Mouse (Mus musculus) heart, embryonic 10.5 days (tissue): ENCODE results near the gene Igfbp5. TPM values are rescaled to one million over a fixed set of nuclear protein-coding genes. Genes with fewer than 3 reads are reported as not detected.

Source experiments
- DNase-seq: peaks from one replicate; pipeline ENCODE4 v3.0.0-alpha.2; 2017; ENCODE audit warnings: low spot score
- H3K27ac ChIP-seq: fragments of 300-500 bp; sonication (generic); 2 replicates; pipeline ENCODE4 v1.5.1; 2016; ENCODE audit warnings: mild to moderate bottlenecking
- H3K27me3 ChIP-seq: fragments of 300-500 bp; sonication (generic); 2 replicates; pipeline ENCODE4 v1.6.1; 2016; ENCODE audit warnings: mild to moderate bottlenecking; ENCODE audit not compliant: poor library complexity, insufficient read depth, severe bottlenecking
- H3K36me3 ChIP-seq: fragments of 300-500 bp; sonication (generic); 2 replicates; pipeline ENCODE4 v1.6.1; 2016; ENCODE audit warnings: mild to moderate bottlenecking, moderate library complexity
- H3K4me1 ChIP-seq: fragments of 300-500 bp; sonication (generic); 2 replicates; pipeline ENCODE4 v1.6.1; 2016; ENCODE audit warnings: mild to moderate bottlenecking
- H3K4me3 ChIP-seq: fragments of 300-500 bp; sonication (generic); 2 replicates; pipeline ENCODE4 v1.5.1; 2016; ENCODE audit warnings: mild to moderate bottlenecking, moderate library complexity
- H3K9me3 ChIP-seq: fragments of 300-500 bp; sonication (generic); 2 replicates; pipeline ENCODE4 v1.6.1; 2016; ENCODE audit warnings: mild to moderate bottlenecking, moderate library complexity
- WGBS: fragments of 180-500 bp; shearing (Covaris S2); methylation state at CpG from one replicate; pipeline ENCODE4 v1.1.7; 2016; 5-methylcytosine and 5-hydroxymethylcytosine counted together
- polyA plus RNA-seq: library from polyadenylated mRNA; unstranded; fragments of >200 nt; fragmentation: Nextera tagmentation; extraction: Ambion mirVana; gene quantifications from 2 replicates; pipeline ENCODE4 v1.2.1, GENCODE M21; 2016

Igfbp5 gene
- polyA plus RNA-seq, 1 experiment from 2014 or later = 178 TPM

- Histone ChIP-seq H3K27ac (peak overlapping the region; percentile 95), H3K4me3 (peak overlapping the region; percentile 85), H3K9me3 (no peaks in the 10 kb centered on the region), H3K27me3 (no peaks in the 10 kb centered on the region), H3K36me3 (peaks cover 7% of the 10 kb centered on the region; the same call in 1 of the 2 replicates), H3K4me1 (peaks cover 45% of the 10 kb centered on the region)
- DNase-seq = no peak
- WGBS = under 1% methylated on average over 43 of the region's 43 CpGs
Measured at GRCm38 (mm10) chr1:72873511-72874286, 985 bp downstream of the Igfbp5 start.

GRCm38 (mm10) chr1:72873078-72873477, 1.6 kb downstream of the Igfbp5 start:
- Histone ChIP-seq H3K27ac (peak overlapping the region; percentile 95), H3K27me3 (no peaks in the 10 kb centered on the region), H3K4me3 (peak overlapping the region; percentile 85), H3K9me3 (no peaks in the 10 kb centered on the region), H3K4me1 (peaks cover 41% of the 10 kb centered on the region), H3K36me3 (peaks cover 11% of the 10 kb centered on the region; the same call in 1 of the 2 replicates)
- under 1% methylated on average over 16 of the region's 16 CpGs for WGBS
- DNase-seq = no peak

GRCm38 (mm10) chr1:72872521-72872920, 2.2 kb downstream of the Igfbp5 start:
- no peaks in the 10 kb centered on the region for H3K27me3 ChIP-seq
- WGBS = 0% methylated on average over 8 of the region's 8 CpGs
- H3K27ac ChIP-seq = peak overlapping the region; percentile 95
- no peaks in the 10 kb centered on the region for H3K9me3 ChIP-seq
- H3K4me1 ChIP-seq = peaks cover 42% of the 10 kb centered on the region
- H3K36me3 ChIP-seq = peaks cover 13% of the 10 kb centered on the region; the same call in 1 of the 2 replicates
- DNase-seq = peak; percentile 96
- H3K4me3 ChIP-seq = peak overlapping the region; percentile 85

GRCm38 (mm10) chr1:72871697-72872411, 2.8 kb downstream of the Igfbp5 start:
- Histone ChIP-seq H3K4me3 (peak overlapping the region; percentile 85), H3K27ac (peak overlapping the region; percentile 82), H3K9me3 (no peaks in the 10 kb centered on the region), H3K4me1 (peaks cover 46% of the 10 kb centered on the region), H3K27me3 (no peaks in the 10 kb centered on the region), H3K36me3 (peaks cover 16% of the 10 kb centered on the region; the same call in 1 of the 2 replicates)
- DNase-seq = no peak
- under 1% methylated on average over 34 of the region's 34 CpGs for WGBS

- DNase-seq = no peak
- Histone ChIP-seq H3K9me3 (no peaks in the 10 kb centered on the region), H3K4me3 (peak overlapping the region; percentile 85), H3K36me3 (peaks cover 22% of the 10 kb centered on the region), H3K4me1 (peaks cover 50% of the 10 kb centered on the region), H3K27ac (peak overlapping the region; percentile 82), H3K27me3 (no peaks in the 10 kb centered on the region)
- 0% methylated on average over 6 of the region's 6 CpGs for WGBS
Measured at GRCm38 (mm10) chr1:72871337-72871696, 3.4 kb downstream of the Igfbp5 start.

GRCm38 (mm10) chr1:72870615-72871336, 3.9 kb downstream of the Igfbp5 start:
- no peaks in the 10 kb centered on the region for H3K9me3 ChIP-seq
- no peaks in the 10 kb centered on the region for H3K27me3 ChIP-seq
- H3K27ac ChIP-seq = peak overlapping the region; percentile 73
- peaks cover 52% of the 10 kb centered on the region for H3K4me1 ChIP-seq
- 1% methylated on average over 20 of the region's 20 CpGs for WGBS
- H3K36me3 ChIP-seq = peaks cover 26% of the 10 kb centered on the region
- H3K4me3 ChIP-seq = peak overlapping the region; percentile 85
- DNase-seq = peak; percentile 93

GRCm38 (mm10) chr1:72869681-72870614, 4.7 kb downstream of the Igfbp5 start:
- WGBS = 9% methylated on average over 22 of the region's 22 CpGs
- H3K4me1 ChIP-seq = peaks cover 46% of the 10 kb centered on the region
- peaks cover 34% of the 10 kb centered on the region for H3K36me3 ChIP-seq
- peak overlapping the region; percentile 73 for H3K27ac ChIP-seq
- peak overlapping the region; percentile 85 for H3K4me3 ChIP-seq
- no peaks in the 10 kb centered on the region for H3K27me3 ChIP-seq
- DNase-seq = peak; percentile 90
- no peaks in the 10 kb centered on the region for H3K9me3 ChIP-seq

- H3K36me3 ChIP-seq = peaks cover 41% of the 10 kb centered on the region
- no peak overlapping the region for H3K27ac ChIP-seq
- DNase-seq = no peak
- peaks cover 42% of the 10 kb centered on the region for H3K4me1 ChIP-seq
- H3K9me3 ChIP-seq = no peaks in the 10 kb centered on the region
- H3K27me3 ChIP-seq = no peaks in the 10 kb centered on the region
- H3K4me3 ChIP-seq = no peak overlapping the region
Measured at GRCm38 (mm10) chr1:72869275-72869674, 5.4 kb downstream of the Igfbp5 start.

GRCm38 (mm10) chr1:72868429-72869215, 6.1 kb downstream of the Igfbp5 start:
- 62% methylated on average over 10 of the region's 10 CpGs for WGBS
- H3K4me3 ChIP-seq = 0 out of 2 replicates have a peak overlapping the region, but pooled peaks have one; percentile 5
- H3K27ac ChIP-seq = no peak overlapping the region
- no peaks in the 10 kb centered on the region for H3K9me3 ChIP-seq
- H3K27me3 ChIP-seq = no peaks in the 10 kb centered on the region
- peaks cover 47% of the 10 kb centered on the region for H3K36me3 ChIP-seq
- DNase-seq = no peak
- H3K4me1 ChIP-seq = peaks cover 42% of the 10 kb centered on the region

- Histone ChIP-seq H3K36me3 (peaks cover 60% of the 10 kb centered on the region), H3K4me1 (peaks cover 42% of the 10 kb centered on the region), H3K27ac (peak overlapping the region; percentile 44), H3K9me3 (no peaks in the 10 kb centered on the region), H3K4me3 (no peak overlapping the region), H3K27me3 (no peaks in the 10 kb centered on the region)
- DNase-seq = no peak
- WGBS = 32% methylated on average over 1 of the region's 1 CpGs
Measured at GRCm38 (mm10) chr1:72867346-72867745, 7.3 kb downstream of the Igfbp5 start.

GRCm38 (mm10) chr1:72866417-72866816, 8.3 kb downstream of the Igfbp5 start:
- Histone ChIP-seq H3K4me1 (peaks cover 42% of the 10 kb centered on the region), H3K27me3 (no peaks in the 10 kb centered on the region), H3K27ac (no peak overlapping the region), H3K4me3 (no peak overlapping the region), H3K9me3 (no peaks in the 10 kb centered on the region), H3K36me3 (peaks cover 69% of the 10 kb centered on the region)
- 65% methylated on average over 5 of the region's 5 CpGs for WGBS
- DNase-seq = no peak
